Mouse (Mus musculus): ENCODE measurements around the gene Sh3bp5.

DNA sequence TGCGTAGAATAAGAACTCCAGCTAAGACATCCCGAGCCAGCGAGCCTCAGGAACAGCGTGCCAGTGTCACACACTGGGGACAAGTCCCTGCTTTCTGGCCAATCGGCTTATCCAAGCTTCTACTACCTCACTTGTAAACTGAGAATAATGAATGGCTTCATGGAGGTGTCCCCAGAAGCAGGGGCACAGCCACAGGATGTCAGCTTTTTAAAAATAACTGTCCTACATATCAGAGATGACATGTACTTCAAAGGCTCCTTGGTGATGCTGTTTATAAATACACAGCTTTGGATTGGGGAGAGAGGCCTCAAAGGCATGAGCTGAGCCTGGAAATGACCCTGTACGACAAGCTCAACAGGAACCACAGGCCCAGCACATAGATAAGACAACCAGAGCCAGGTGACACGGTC, 20.9 kb downstream of the Sh3bp5 start:
- TF ChIP-seq CTCF (IDR thresholded peaks at IDR 0.05; ENCODE audit: borderline replicate concordance, control insufficient read depth, extremely low read depth, insufficient read depth, low read length, poor library complexity) (no peak), POLR2A (IDR thresholded peaks at IDR 0.05; ENCODE audit: control insufficient read depth, extremely low read depth, insufficient read depth, low read length, poor library complexity) (no peak)

Measured in thymus, adult 2 months (tissue).